Mouse (Mus musculus) small intestine, adult 2 months (tissue): ENCODE data around the gene Amigo1. TPM values are rescaled to one million over a fixed set of nuclear protein-coding genes. Genes with fewer than 3 reads are reported as not detected.

ENCODE experiments used
- H3K27ac ChIP-seq: fragments of 200-500 bp; 2 replicates; pipeline ENCODE4 v1.5.1; 2012; ENCODE audit warnings: low read depth, low read length, control low read depth, inconsistent platforms; ENCODE audit not compliant: insufficient read depth
- H3K27me3 ChIP-seq: fragments of 200-500 bp; 2 replicates; pipeline ENCODE4 v1.6.1; 2012; ENCODE audit warnings: mild to moderate bottlenecking, moderate library complexity, low read length, inconsistent platforms; ENCODE audit not compliant: control insufficient read depth, insufficient read depth
- H3K36me3 ChIP-seq: fragments of 200-500 bp; 2 replicates; pipeline ENCODE4 v1.6.1; 2012; ENCODE audit warnings: mild to moderate bottlenecking, low read length, control low read depth, inconsistent platforms; ENCODE audit not compliant: control insufficient read depth, insufficient read depth
- H3K4me1 ChIP-seq: fragments of 200-500 bp; 2 replicates; pipeline ENCODE4 v1.6.1; 2012; ENCODE audit warnings: low read length, inconsistent platforms, mixed read lengths; ENCODE audit not compliant: control insufficient read depth, insufficient read depth, insufficient read length
- H3K4me3 ChIP-seq: fragments of 200-500 bp; 2 replicates; pipeline ENCODE4 v1.5.1; 2012; ENCODE audit warnings: low read depth, mild to moderate bottlenecking, control low read depth, inconsistent platforms, low read length, moderate library complexity
- CTCF ChIP-seq: fragments of 200-500 bp; IDR thresholded peaks from 2 replicates; pipeline ENCODE4 v1.5.1; 2012; ENCODE audit warnings: low read depth, mild to moderate bottlenecking, control low read depth, inconsistent platforms, low read length, moderate library complexity, mixed read lengths; ENCODE audit not compliant: insufficient replicate concordance, insufficient read length; ENCODE audit errors: extremely low read depth
- POLR2A ChIP-seq: fragments of 200-500 bp; IDR thresholded peaks from 2 replicates; pipeline ENCODE4 v1.6.1; 2012; ENCODE audit warnings: low read depth, mild to moderate bottlenecking, control low read depth, inconsistent platforms, low read length, moderate library complexity
- WGBS: fragments of 180-500 bp; shearing (Covaris S2); methylation state at CpG from one replicate; pipeline ENCODE4 v1.1.7; 2018; 5-methylcytosine and 5-hydroxymethylcytosine counted together
- polyA plus RNA-seq: library from polyadenylated mRNA; depleted of rRNA; stranded (reverse); fragments of >200 nt; gene quantifications from 2 replicates; pipeline ENCODE4 v1.2.3, GENCODE M21; 2012

The Amigo1 gene
- polyA plus RNA-seq, 1 experiment: 17.6 TPM

GRCm38 (mm10) chr3:108211845-108212244 lies 25.7 kb downstream of the Amigo1 start:
- no peaks in the 10 kb centered on the region for H3K36me3 ChIP-seq
- H3K27me3 ChIP-seq: no peaks in the 10 kb centered on the region
- no peak overlapping the region for H3K27ac ChIP-seq
- WGBS: 88% methylated on average over 6 of the region's 6 CpGs
- no peak overlapping the region for H3K4me3 ChIP-seq
- H3K4me1 ChIP-seq: peaks cover 7% of the 10 kb centered on the region; the same call in 1 of the 2 replicates
- TF ChIP-seq CTCF (no peak), POLR2A (no peak)

GRCm38 (mm10) chr3:108212406-108212805 lies 26.3 kb downstream of the Amigo1 start:
- no peaks in the 10 kb centered on the region for H3K36me3 ChIP-seq
- WGBS: 77% methylated on average over 8 of the region's 8 CpGs
- H3K27me3 ChIP-seq: no peaks in the 10 kb centered on the region
- no peak overlapping the region for H3K27ac ChIP-seq
- TF ChIP-seq CTCF (no peak), POLR2A (no peak)
- peaks cover 7% of the 10 kb centered on the region; the same call in 1 of the 2 replicates for H3K4me1 ChIP-seq
- no peak overlapping the region for H3K4me3 ChIP-seq

DNA sequence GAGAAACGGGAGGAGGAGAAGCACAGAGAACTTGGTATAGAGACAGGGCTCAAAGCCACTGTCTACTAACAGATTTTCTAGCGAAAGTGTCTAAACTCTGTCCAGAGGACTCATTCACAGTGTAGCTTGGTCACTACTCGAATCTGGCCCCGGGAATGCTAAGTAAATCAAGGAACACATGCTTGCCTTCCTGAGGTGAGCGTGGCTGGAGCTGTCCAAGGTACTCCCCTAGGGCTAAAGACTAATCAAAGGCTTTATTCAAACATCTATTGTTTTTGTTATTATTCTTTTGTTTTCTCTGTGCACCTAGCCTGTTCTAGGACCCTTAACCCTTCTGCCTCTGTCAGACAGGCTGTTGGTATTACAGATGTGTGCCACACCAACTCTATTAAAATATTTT lies 28.6 kb downstream of the Amigo1 start:
- H3K27me3 ChIP-seq: no peaks in the 10 kb centered on the region
- 29% methylated on average over 5 of the region's 5 CpGs for WGBS
- no peaks in the 10 kb centered on the region for H3K36me3 ChIP-seq
- H3K4me1 ChIP-seq: peaks cover 3% of the 10 kb centered on the region; the same call in 1 of the 2 replicates
- H3K4me3 ChIP-seq: no peak overlapping the region
- no peak overlapping the region for H3K27ac ChIP-seq
- no peak for TF ChIP-seq POLR2A
- TF ChIP-seq CTCF: no peak

- Histone ChIP-seq H3K4me1 (no peaks in the 10 kb centered on the region), H3K27me3 (peaks cover 1% of the 10 kb centered on the region; the same call in 1 of the 2 replicates), H3K4me3 (no peak overlapping the region), H3K27ac (no peak overlapping the region), H3K36me3 (no peaks in the 10 kb centered on the region)
- WGBS: 85% methylated on average over 3 of the region's 3 CpGs
- TF ChIP-seq CTCF (no peak), POLR2A (no peak)
These were observed 34.5 kb downstream of the Amigo1 start for GRCm38 (mm10) chr3:108220661-108221060.

DNA sequence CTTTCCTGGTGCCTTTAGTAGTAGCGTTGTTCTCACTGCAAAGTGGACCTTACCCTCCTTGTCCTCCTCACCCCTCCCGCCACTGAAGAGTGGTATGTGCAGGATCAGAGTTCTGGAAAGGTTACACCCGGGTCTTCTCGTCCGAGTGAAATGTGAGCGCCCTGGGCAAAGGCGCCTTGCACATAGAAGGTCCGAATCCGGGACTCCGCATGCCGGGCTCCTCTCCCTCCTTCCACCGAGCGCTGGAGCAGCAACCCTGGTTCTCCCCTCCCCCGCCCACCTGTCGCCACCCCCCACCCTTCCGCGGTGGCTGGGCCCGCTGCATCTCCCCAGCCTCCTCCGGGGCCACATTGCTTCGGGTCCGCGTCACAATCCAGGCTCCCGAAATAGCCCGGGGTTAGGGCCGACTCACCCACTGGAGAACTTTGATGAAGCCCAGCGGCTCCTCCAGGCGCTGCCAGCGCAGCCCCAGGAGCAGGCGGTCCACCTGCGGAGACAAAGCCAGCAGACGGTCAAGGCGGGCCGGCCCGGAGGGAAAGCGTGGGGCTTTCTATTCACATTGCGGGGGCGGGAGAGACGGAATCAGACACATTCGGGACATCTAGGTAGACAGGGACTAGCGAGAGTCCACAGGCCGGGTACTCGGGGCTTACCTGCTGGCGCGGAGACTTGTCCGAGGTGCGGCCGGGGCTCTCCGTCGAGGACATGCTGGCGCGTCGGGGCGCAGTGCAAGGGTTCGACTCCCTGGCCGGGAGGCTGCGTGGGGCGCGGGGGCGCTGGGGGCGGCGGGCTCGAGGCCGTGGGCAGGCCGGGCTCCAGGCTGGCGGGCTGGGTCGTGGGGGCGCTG lies 39.8 kb downstream of the Amigo1 start:
- TF ChIP-seq CTCF (no peak), POLR2A (no peak)

DNA sequence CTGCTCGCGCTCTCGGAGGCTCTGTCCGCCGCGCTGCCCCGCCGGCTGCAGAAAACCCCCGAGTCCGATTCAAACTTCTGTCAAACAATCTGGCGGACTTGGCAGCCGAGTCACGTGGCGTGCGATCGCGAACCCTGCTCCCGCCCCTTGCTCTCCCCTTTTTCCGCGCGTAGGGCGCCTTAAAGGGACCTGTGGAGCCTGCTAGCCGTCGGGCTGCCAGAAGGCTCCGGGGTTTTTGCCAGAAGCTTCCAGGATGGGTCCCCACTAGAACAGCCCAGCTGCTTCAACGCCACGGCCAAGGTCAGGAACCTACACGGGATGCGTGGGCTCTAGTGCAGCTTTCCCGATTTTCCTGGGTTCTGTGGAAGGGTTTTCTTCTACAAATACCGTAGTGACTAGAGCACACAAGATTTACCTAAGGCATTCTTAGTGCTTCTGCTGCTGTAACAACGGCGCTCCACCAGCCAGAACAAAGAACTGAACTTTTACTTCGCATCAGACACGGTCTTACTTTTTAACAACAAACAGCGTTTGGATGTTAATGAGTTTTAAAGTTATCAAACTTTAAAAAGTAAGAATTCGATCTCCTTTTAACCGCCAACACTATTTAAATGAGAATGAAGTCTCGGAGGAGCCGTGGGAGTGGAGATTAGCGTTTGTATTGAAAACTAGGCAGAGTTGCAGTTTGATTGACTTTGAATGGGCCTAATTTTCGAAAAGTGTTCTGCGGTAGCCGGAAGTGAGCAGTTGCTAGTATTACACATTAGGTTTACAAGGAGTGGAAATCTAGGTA lies 40.6 kb downstream of the Amigo1 start, which contains the start of gene Sypl2:
Gene Sypl2, minus strand, starts transcription at position 91 of the 793 bp plus-strand sequence.
- TF ChIP-seq POLR2A (no peak), CTCF (no peak)
- Histone ChIP-seq H3K4me3 (peak within 1 kb of the TSS; percentile 59), H3K4me1 (no peaks in the 10 kb centered on the region; the same call in 1 of the 2 replicates), H3K27me3 (peaks cover 11% of the 10 kb centered on the region; the same call in 1 of the 2 replicates), H3K27ac (no peak within 1 kb of the TSS), H3K36me3 (no peaks in the 10 kb centered on the region)
- WGBS: 5% methylated on average over 44 of the region's 44 CpGs

More for the DNA sequence above, 39.8 kb downstream of the Amigo1 start:
- Histone ChIP-seq H3K36me3 (no peaks in the 10 kb centered on the region), H3K27ac (no peak overlapping the region), H3K27me3 (peaks cover 11% of the 10 kb centered on the region; the same call in 1 of the 2 replicates), H3K4me3 (peak overlapping the region; percentile 59), H3K4me1 (no peaks in the 10 kb centered on the region; the same call in 1 of the 2 replicates)
- 2% methylated on average over 66 of the region's 67 CpGs for WGBS

- H3K4me1 ChIP-seq: no peaks in the 10 kb centered on the region; the same call in 1 of the 2 replicates
- H3K27ac ChIP-seq: no peak overlapping the region
- peaks cover 11% of the 10 kb centered on the region; the same call in 1 of the 2 replicates for H3K27me3 ChIP-seq
- TF ChIP-seq POLR2A (no peak), CTCF (no peak)
- H3K36me3 ChIP-seq: no peaks in the 10 kb centered on the region
- H3K4me3 ChIP-seq: no peak overlapping the region
- WGBS: 67% methylated on average over 2 of the region's 2 CpGs
These were observed 41.4 kb downstream of the Amigo1 start for GRCm38 (mm10) chr3:108227521-108227920.
